Mouse (Mus musculus) lung, postnatal 4 days (tissue): ENCODE data around the gene Lrrc57.

Source experiments
- DNase-seq, 2 experiments: peaks; one replicate each; pipeline ENCODE4 v3.0.0; 2021

Gene Lrrc57

GRCm38 (mm10) chr2:120608830-120609723, at the start of gene Lrrc57, which contains the start of gene Haus2:
Lrrc57 (minus strand) TSS chr2:120609520.
Haus2 (plus strand) TSS chr2:120609383.
- peak; percentile 95 for DNase-seq

GRCm38 (mm10) chr2:120658486-120658885, 49.2 kb upstream of the Lrrc57 start:
- DNase-seq: no peak

- DNase-seq: no peak
Measured at GRCm38 (mm10) chr2:120656711-120657110, 47.4 kb upstream of the Lrrc57 start.

GRCm38 (mm10) chr2:120655905-120656304, 46.6 kb upstream of the Lrrc57 start:
- DNase-seq: no peak

GRCm38 (mm10) chr2:120654693-120655092, 45.4 kb upstream of the Lrrc57 start:
- DNase-seq: no peak

- no peak for DNase-seq
Measured at GRCm38 (mm10) chr2:120652925-120653284, 43.6 kb upstream of the Lrrc57 start.

- peak; percentile 37 to 51 for DNase-seq
Measured at GRCm38 (mm10) chr2:120652256-120652924, 43.1 kb upstream of the Lrrc57 start.

GRCm38 (mm10) chr2:120646777-120647176, 37.5 kb upstream of the Lrrc57 start:
- DNase-seq: peak; percentile 54 to 84

- peak; percentile 75 to 94 for DNase-seq
Measured at GRCm38 (mm10) chr2:120643836-120644235, 34.5 kb upstream of the Lrrc57 start.

- no peak for DNase-seq
Measured at GRCm38 (mm10) chr2:120640835-120641234, 31.5 kb upstream of the Lrrc57 start.

- peak; percentile 49 to 64 for DNase-seq
Measured at GRCm38 (mm10) chr2:120631957-120632356, 22.6 kb upstream of the Lrrc57 start.

GRCm38 (mm10) chr2:120631521-120631920, 22.2 kb upstream of the Lrrc57 start:
- DNase-seq: no peak

GRCm38 (mm10) chr2:120630655-120631054, 21.3 kb upstream of the Lrrc57 start:
- no peak for DNase-seq

- DNase-seq: no peak
Measured at GRCm38 (mm10) chr2:120630246-120630645, 20.9 kb upstream of the Lrrc57 start.

GRCm38 (mm10) chr2:120628886-120629735, 19.8 kb upstream of the Lrrc57 start, which contains the start of gene Stard9:
Stard9 (plus strand) TSS chr2:120629121.
- DNase-seq: peak; percentile 99 to 100

- no peak for DNase-seq
Measured at GRCm38 (mm10) chr2:120628076-120628865, 19.0 kb upstream of the Lrrc57 start.

- no peak for DNase-seq
Measured at GRCm38 (mm10) chr2:120622920-120623319, 13.6 kb upstream of the Lrrc57 start.

- no peak for DNase-seq
Measured at GRCm38 (mm10) chr2:120619538-120619937, 10.2 kb upstream of the Lrrc57 start.

- DNase-seq: no peak
Measured at GRCm38 (mm10) chr2:120616279-120617163, 7.2 kb upstream of the Lrrc57 start.

- DNase-seq: peak in 1 of 2 experiments; percentile 14
Measured at GRCm38 (mm10) chr2:120606021-120606690, 3.2 kb downstream of the Lrrc57 start.
